Mouse (Mus musculus) heart, postnatal 0 days (tissue): ENCODE data around the gene Cdh22.

Experiments
- CTCF ChIP-seq: IDR thresholded peaks from 2 replicates; pipeline ENCODE4 v1.5.1; 2016; ENCODE audit warnings: antibody characterized with exemption, control low read depth, low read depth
- EP300 ChIP-seq: IDR thresholded peaks from 2 replicates; pipeline ENCODE4 v1.6.1; 2016; ENCODE audit warnings: antibody characterized with exemption, low read depth

GRCm38 (mm10) chr2:165090650-165091049, 144.0 kb downstream of the Cdh22 start, which contains the start of gene 1700025C18Rik:
- TF ChIP-seq CTCF (no peak), EP300 (no peak)
